Mouse (Mus musculus) ES-E14 (cell line): ENCODE data around the gene Prrt3. TPM values are rescaled to one million over a fixed set of nuclear protein-coding genes. Genes with fewer than 3 reads are reported as not detected.

Source experiments
- DNase-seq: peaks from one replicate; pipeline ENCODE4 v3.0.0-alpha.2; 2013; ENCODE audit warnings: low read depth, low spot score
- H3K27ac ChIP-seq: 2 replicates; pipeline ENCODE4 v1.5.1; 2012; ENCODE audit warnings: low read depth, mild to moderate bottlenecking, low read length, moderate library complexity, mixed read lengths; ENCODE audit not compliant: poor library complexity, insufficient read depth, severe bottlenecking
- H3K36me3 ChIP-seq: 2 replicates; pipeline ENCODE4 v1.6.1; 2012; ENCODE audit warnings: mild to moderate bottlenecking, low read length, moderate library complexity, mixed read lengths; ENCODE audit not compliant: control insufficient read depth, poor library complexity, insufficient read depth, severe bottlenecking
- H3K4me1 ChIP-seq, 2 experiments: fragments of 150-350 bp in 1 of 2; sonication (generic) in 1 of 2; 2 replicates each; pipeline ENCODE4 v1.6.1; 2012; ENCODE audit warnings: low read length in 2 of 2, mild to moderate bottlenecking in 1 of 2, mixed read lengths in 1 of 2; ENCODE audit not compliant: control insufficient read depth in 2 of 2, insufficient read depth in 2 of 2, poor library complexity in 1 of 2
- H3K4me3 ChIP-seq, 2 experiments: fragments of 150-350 bp in 1 of 2; sonication (generic) in 1 of 2; 2 replicates each; pipeline ENCODE4 v1.5.1; 2012; ENCODE audit warnings: low read length in 2 of 2, low read depth in 1 of 2, mild to moderate bottlenecking in 1 of 2, mixed read lengths in 1 of 2; ENCODE audit not compliant: insufficient read depth in 1 of 2, poor library complexity in 1 of 2, severe bottlenecking in 1 of 2
- H3K9ac ChIP-seq: 2 replicates; pipeline ENCODE4 v1.6.1; 2012; ENCODE audit warnings: low read depth, mild to moderate bottlenecking, low read length, mixed read lengths; ENCODE audit not compliant: poor library complexity, insufficient read depth, severe bottlenecking
- H3K9me3 ChIP-seq: fragments of 150-350 bp; sonication (generic); 2 replicates; pipeline ENCODE4 v1.6.1; 2012; ENCODE audit warnings: low read depth, mild to moderate bottlenecking, low read length; ENCODE audit not compliant: control insufficient read depth, insufficient read depth
- CHD2 ChIP-seq: IDR thresholded peaks from 2 replicates; pipeline ENCODE4 v1.6.1; 2014; ENCODE audit warnings: mild to moderate bottlenecking, low read depth, low read length, inconsistent platforms
- HCFC1 ChIP-seq: IDR thresholded peaks from 2 replicates; pipeline ENCODE4 v1.6.1; 2012; ENCODE audit warnings: low read length, inconsistent platforms, borderline replicate concordance; ENCODE audit not compliant: insufficient read depth
- MAFK ChIP-seq: IDR thresholded peaks from 2 replicates; pipeline ENCODE4 v1.6.1; 2014; ENCODE audit warnings: mild to moderate bottlenecking, low read depth, low read length, inconsistent platforms; ENCODE audit not compliant: insufficient read depth
- ZC3H11A ChIP-seq: IDR thresholded peaks from 2 replicates; pipeline ENCODE4 v1.6.1; 2012; ENCODE audit warnings: low read depth, mild to moderate bottlenecking, inconsistent platforms, low read length, borderline replicate concordance
- ZNF384 ChIP-seq: IDR thresholded peaks from 2 replicates; pipeline ENCODE4 v1.6.1; 2012; ENCODE audit warnings: low read depth, low read length, inconsistent platforms
- in situ Hi-C, 2 experiments: fragments of 600-800 bp; cut with MboI; formaldehyde crosslinking; loops; one replicate each; pipeline ENCODE4 v1.15.1; 2025; ENCODE audit warnings: low sequenced_read_pairs in 2 of 2, inconsistent platforms in 1 of 2; ENCODE audit not compliant: unreplicated experiment in 2 of 2
- total RNA-seq: library from RNA; depleted of rRNA; stranded (reverse); fragments of 300-350 nt; gene quantifications from 2 replicates; pipeline ENCODE4 v1.2.3, GENCODE M21; 2012

The Prrt3 gene
- total RNA-seq, 1 experiment = 16.3 TPM

- in situ Hi-C loops = no loop called here
- DNase-seq = no peak
- Histone ChIP-seq H3K4me3 (peak overlapping the region; percentile 49 to 97), H3K9ac (peak overlapping the region; percentile 67), H3K9me3 (no peaks in the 10 kb centered on the region), H3K4me1 (peaks cover 10 to 18% of the 10 kb centered on the region in 2 experiments), H3K36me3 (no peaks in the 10 kb centered on the region; the same call in 1 of the 2 replicates), H3K27ac (peak overlapping the region; percentile 38; the same call in 1 of the 2 replicates)
- TF ChIP-seq HCFC1 (no peak), MAFK (no peak), ZC3H11A (no peak), ZNF384 (no peak), CHD2 (no peak)
These were observed 18.0 kb downstream of the Prrt3 start for GRCm38 (mm10) chr6:113483729-113484128.

- Histone ChIP-seq H3K36me3 (no peaks in the 10 kb centered on the region; the same call in 1 of the 2 replicates), H3K9me3 (no peaks in the 10 kb centered on the region), H3K4me1 (peaks cover 10 to 16% of the 10 kb centered on the region in 2 experiments), H3K4me3 (peak within 1 kb of the TSS; percentile 69 to 97), H3K9ac (peak within 1 kb of the TSS; percentile 67), H3K27ac (peak within 1 kb of the TSS; percentile 38; the same call in 1 of the 2 replicates)
- in situ Hi-C loops = no loop called here
- TF ChIP-seq CHD2 (no peak), ZNF384 (peak; percentile 99), ZC3H11A (no peak), MAFK (0 out of 2 replicates have a peak, but pooled peaks have one; percentile 9), HCFC1 (no peak)
- DNase-seq = peak; percentile 99
These were observed 18.6 kb downstream of the Prrt3 start, which contains the start of gene Creld1 for GRCm38 (mm10) chr6:113483100-113483615. Gene Creld1, plus strand, starts transcription at chr6:113483297.

GRCm38 (mm10) chr6:113482477-113483099, 19.1 kb downstream of the Prrt3 start:
- Histone ChIP-seq H3K4me1 (peaks cover 7 to 10% of the 10 kb centered on the region in 2 experiments; a peak in 3 of 4 replicates), H3K4me3 (peak overlapping the region; percentile 69 to 88), H3K9ac (peak overlapping the region; percentile 63), H3K27ac (peak overlapping the region; percentile 35; the same call in 1 of the 2 replicates), H3K9me3 (no peaks in the 10 kb centered on the region), H3K36me3 (no peaks in the 10 kb centered on the region; the same call in 1 of the 2 replicates)
- DNase-seq = no peak
- no peak for TF ChIP-seq ZC3H11A
- no peak for TF ChIP-seq MAFK
- TF ChIP-seq ZNF384 = no peak
- TF ChIP-seq CHD2 = no peak
- TF ChIP-seq HCFC1 = no peak
- in situ Hi-C loops = no loop called here

GRCm38 (mm10) chr6:113480555-113481373, 21.0 kb downstream of the Prrt3 start:
- Histone ChIP-seq H3K4me3 (no peak overlapping the region), H3K4me1 (peaks cover 0 to 6% of the 10 kb centered on the region in 2 experiments; a peak in 1 of 4 replicates), H3K36me3 (no peaks in the 10 kb centered on the region), H3K27ac (no peak overlapping the region), H3K9me3 (no peaks in the 10 kb centered on the region), H3K9ac (no peak overlapping the region)
- DNase-seq = no peak
- in situ Hi-C loops = no loop called here
- TF ChIP-seq ZC3H11A (no peak), HCFC1 (no peak), CHD2 (no peak), ZNF384 (no peak), MAFK (no peak)
